ENCODE assay signal across 21 mouse cellular contexts in the genomic region with DNA sequence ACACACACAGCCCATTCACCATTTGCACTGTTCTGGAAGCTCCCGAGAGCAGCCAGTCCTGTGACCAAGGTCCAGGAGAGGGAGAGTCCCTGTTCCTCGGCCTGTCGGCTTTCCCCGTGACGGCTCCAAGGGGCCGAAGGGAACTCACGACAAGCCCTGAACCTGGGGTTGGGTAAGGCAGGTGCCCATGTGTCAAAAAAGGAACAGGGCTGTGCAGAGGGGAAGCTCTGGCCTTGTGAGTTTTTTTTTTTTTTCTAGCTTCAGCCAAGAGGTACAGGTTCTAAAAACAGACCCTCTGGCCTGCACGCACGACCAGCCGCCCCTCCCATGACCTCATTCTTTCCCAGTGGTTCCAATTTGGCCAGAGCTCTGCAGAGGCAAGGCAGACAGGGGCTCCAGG. TPM values are rescaled to one million over a fixed set of nuclear protein-coding genes. Genes with fewer than 3 reads are reported as not detected.
DNase-seq lines count a peak whose midpoint lies in the region; ATAC-seq and TF ChIP-seq lines count a peak whose summit lies in the region.
"Had no signal": no experiment of that assay in that cellular context is flagged by ENCODE, and none has a peak within 500 bp of the region (broad histone marks: within the 10 kb centered on the region; RNA-seq: fewer than 3 reads in every experiment).

No protein-coding gene starts in this region.

- peak; percentile 56; the same call in 1 of the 2 replicates for ATAC-seq in liver, embryonic 16.5 days (ENCODE audit: low read depth)
- ATAC-seq in heart, embryonic 14.5 days (ENCODE audit: insufficient number of reproducible peaks, insufficient read depth, low FRiP score, low read depth): peak; percentile 71
- 0 out of 2 replicates have a peak, but pooled peaks have one; percentile 34 for ATAC-seq in megakaryocyte progenitor cell, adult 5-6 weeks (replicated peaks; ENCODE audit: poor library complexity)
- ATAC-seq: hindbrain, embryonic 16.5 days had no signal

- DNase-seq in gastrocnemius, adult 2 months: peak; percentile 30
- no peak for DNase-seq in gastrocnemius, adult 18-20 months (ENCODE audit: low spot score)
- DNase-seq in liver: no peak
- no peak for DNase-seq in lung, postnatal 4 days
- no peak for DNase-seq in adrenal gland, postnatal 25 days
- DNase-seq: cerebellum, postnatal 10 days; kidney, adult 9 months; lung, postnatal 14 days; right cerebral cortex, adult 18-20 months; thymus, postnatal 4 days had no signal

- no peaks in the 10 kb centered on the region for H3K27me3 ChIP-seq in liver, embryonic 16.5 days (ENCODE audit: control insufficient read depth, insufficient read depth, low read depth, low read length)
- peaks cover 2% of the 10 kb centered on the region; the same call in 1 of the 2 replicates for H3K27me3 ChIP-seq in heart, embryonic 14.5 days (ENCODE audit: control insufficient read depth, insufficient read depth, low read length)
- H3K27me3 ChIP-seq: liver, embryonic 15.5 days had no signal

- H3K4me3 ChIP-seq in gastrocnemius, adult 2 months: no peak overlapping the region
- no peak overlapping the region for H3K4me3 ChIP-seq in liver, embryonic 16.5 days (ENCODE audit: low read depth, low read length)
- no peak overlapping the region for H3K4me3 ChIP-seq in heart, embryonic 14.5 days (ENCODE audit: control insufficient read depth in 1 of 2, insufficient read depth in 1 of 2, low read depth in 1 of 2, low read length in 2 of 2)
- H3K4me3 ChIP-seq: liver, embryonic 15.5 days; neural tube, embryonic 15.5 days; stomach, embryonic 15.5 days had no signal

- H3K36me3 ChIP-seq in liver, embryonic 16.5 days (ENCODE audit: control insufficient read depth, insufficient read depth): no peaks in the 10 kb centered on the region
- no peaks in the 10 kb centered on the region for H3K36me3 ChIP-seq in heart, embryonic 14.5 days (ENCODE audit: control insufficient read depth, insufficient read depth, low read length)
- H3K36me3 ChIP-seq: liver, embryonic 15.5 days; neural tube, embryonic 15.5 days; stomach, embryonic 15.5 days had no signal

- H3K4me1 ChIP-seq in liver, embryonic 16.5 days (ENCODE audit: control insufficient read depth, low read depth, low read length): no peaks in the 10 kb centered on the region
- H3K4me1 ChIP-seq in heart, embryonic 14.5 days (ENCODE audit: control insufficient read depth in 2 of 2, insufficient read depth in 2 of 2, low read length in 2 of 2): peaks cover 17 to 28% of the 10 kb centered on the region in 2 experiments
- H3K4me1 ChIP-seq: neural tube, embryonic 15.5 days; stomach, embryonic 15.5 days had no signal

- no peak overlapping the region for H3K9ac ChIP-seq in liver, embryonic 16.5 days (ENCODE audit: low read depth, low read length)
- H3K9ac ChIP-seq in heart, embryonic 14.5 days (ENCODE audit: low read length): peak overlapping the region; percentile 65
- H3K9ac ChIP-seq: liver, embryonic 15.5 days; neural tube, embryonic 15.5 days; stomach, embryonic 15.5 days had no signal

- no peaks in the 10 kb centered on the region for H3K9me3 ChIP-seq in liver, embryonic 16.5 days (replicated peaks; ENCODE audit: control insufficient read depth, low read length)
- 0 out of 2 replicates have a peak, but pooled peaks cover 7% of the 10 kb centered on the region for H3K9me3 ChIP-seq in heart, embryonic 14.5 days (ENCODE audit: control insufficient read depth, low read length)
- H3K9me3 ChIP-seq: liver, embryonic 15.5 days; neural tube, embryonic 15.5 days; stomach, embryonic 15.5 days had no signal

- H3K27ac ChIP-seq in gastrocnemius, adult 2 months: no peak overlapping the region; the same call in 1 of the 2 replicates
- H3K27ac ChIP-seq in liver, embryonic 16.5 days (ENCODE audit: low read length): no peak overlapping the region
- H3K27ac ChIP-seq in heart, embryonic 14.5 days (replicated peaks in 1 of 2; ENCODE audit: control insufficient read depth in 1 of 2, insufficient read depth in 1 of 2, low read depth in 2 of 2, low read length in 2 of 2): peak overlapping the region; percentile 75 to 94
- H3K27ac ChIP-seq: liver, embryonic 15.5 days; neural tube, embryonic 15.5 days; stomach, embryonic 15.5 days had no signal

- WGBS in liver, embryonic 16.5 days (ENCODE audit: insufficient replicate concordance): 51% methylated on average over 10 of the region's 10 CpGs
- WGBS in heart, embryonic 14.5 days: 31% methylated on average over 10 of the region's 10 CpGs

- no peak overlapping the region for H3K4me2 ChIP-seq in liver, embryonic 16.5 days (ENCODE audit: low read depth, low read length)
- H3K4me2 ChIP-seq in heart, embryonic 14.5 days (ENCODE audit: low read length): peak overlapping the region; percentile 47
- H3K4me2 ChIP-seq: liver, embryonic 15.5 days; midbrain, embryonic 11.5 days; neural tube, embryonic 15.5 days; stomach, embryonic 15.5 days had no signal

- TF ChIP-seq CTCF in gastrocnemius, adult 2 months (IDR thresholded peaks at IDR 0.05): no peak

- intact Hi-C loops in gastrocnemius, adult 2 months (cut with DNase I): no loop called here

RNA-seq across cellular contexts. Expression of a gene that starts 25.5 kb away (rescaled TPM):
- 1 to 10 TPM; 2.2 to 3.0 TPM for total RNA-seq in gastrocnemius, adult 2 months (2021)
- total RNA-seq in gastrocnemius, adult 18-20 months (2021): 1 to 10 TPM; 1.4 to 2.0 TPM
- 2.1 TPM in 2 replicates for polyA plus RNA-seq in liver, embryonic 16.5 days (2015; fragmentation: Nextera tagmentation; extraction: Ambion mirVana)
- 18.1 and 19.5 TPM in 2 replicates for polyA plus RNA-seq in heart, embryonic 14.5 days (2014; fragmentation: Nextera tagmentation; extraction: Ambion mirVana)
- total RNA-seq in megakaryocyte progenitor cell, adult 5-6 weeks (2015): 0.79 and 2.1 TPM in 2 replicates
- total RNA-seq in megakaryocyte progenitor cell, adult 5-6 weeks (2017): 1.6 and 6.2 TPM in 2 replicates
- 3.9 and 6.5 TPM in 2 replicates for total RNA-seq in adrenal gland, postnatal 25 days (2021)

RNA-seq across cellular contexts. Expression of a gene that starts 56.5 kb away (rescaled TPM):
- not detected for total RNA-seq in gastrocnemius, adult 2 months (2021)
- not detected for total RNA-seq in gastrocnemius, adult 18-20 months (2021)
- polyA plus RNA-seq in liver, embryonic 16.5 days (2015; fragmentation: Nextera tagmentation; extraction: Ambion mirVana): not detected in 2 replicates
- polyA plus RNA-seq in heart, embryonic 14.5 days (2014; fragmentation: Nextera tagmentation; extraction: Ambion mirVana): not detected in 2 replicates
- not detected in 2 replicates for total RNA-seq in megakaryocyte progenitor cell, adult 5-6 weeks (2015)
- not detected in 2 replicates for total RNA-seq in megakaryocyte progenitor cell, adult 5-6 weeks (2017)
- not detected in 2 replicates for total RNA-seq in adrenal gland, postnatal 25 days (2021)
- total RNA-seq: gastrocnemius, postnatal 4 days; layer of hippocampus, postnatal 10 days; left cerebral cortex, postnatal 36 days had no signal
- polyA plus RNA-seq: hindbrain, embryonic 16.5 days; liver, embryonic 15.5 days; midbrain, embryonic 11.5 days; neural tube, embryonic 15.5 days; stomach, embryonic 15.5 days had no signal

Comparison
In these comparisons a context has a peak if more than half of its experiments do, and no peak if none do; other contexts are left out.
1. H3K27ac ChIP-seq: peak in heart, embryonic 14.5 days (2 of 2); none in gastrocnemius, adult 2 months (single experiment) and liver, embryonic 16.5 days (single experiment).
2. Peak in every context shown above with its lines, with median percentiles within 50 percentile points of each other: ATAC-seq.